Mouse (Mus musculus): ENCODE data around the gene Coa3.

- no peak for TF ChIP-seq POLR2A (IDR thresholded peaks at IDR 0.05; ENCODE audit: borderline replicate concordance, extremely low read depth, low read depth, low read length)
- no peak for TF ChIP-seq CTCF (IDR thresholded peaks at IDR 0.05; ENCODE audit: insufficient read depth, low read length)
Measured at GRCm38 (mm10) chr11:101327311-101327710, 48.4 kb upstream of the Coa3 start.
